Mouse (Mus musculus) stomach, embryonic 15.5 days (tissue): ENCODE data around the gene Fkrp. TPM values are rescaled to one million over a fixed set of nuclear protein-coding genes. Genes with fewer than 3 reads are reported as not detected.

ENCODE experiments used
- ATAC-seq: fragments of 200-750 bp; cut with Nextera tagmentation; 2 replicates; pipeline ENCODE4 v1.8.0; 2017; ENCODE audit warnings: low read depth, moderate number of reproducible peaks, moderate TSS enrichment; ENCODE audit not compliant: insufficient read depth, low FRiP score
- H3K27ac ChIP-seq: fragments of 300-500 bp; sonication (generic); 2 replicates; pipeline ENCODE4 v1.5.1; 2015; ENCODE audit warnings: mild to moderate bottlenecking, inconsistent platforms
- H3K27me3 ChIP-seq: fragments of 300-500 bp; sonication (generic); replicated peaks from 2 replicates; pipeline ENCODE4 v1.6.1; 2015; ENCODE audit warnings: inconsistent platforms
- H3K36me3 ChIP-seq: fragments of 300-500 bp; sonication (generic); 2 replicates; pipeline ENCODE4 v1.6.1; 2015; ENCODE audit warnings: inconsistent platforms
- H3K4me1 ChIP-seq: fragments of 300-500 bp; sonication (generic); 2 replicates; pipeline ENCODE4 v1.6.1; 2015; ENCODE audit warnings: inconsistent platforms
- H3K4me2 ChIP-seq: fragments of 300-500 bp; sonication (generic); 2 replicates; pipeline ENCODE4 v1.6.1; 2015; ENCODE audit warnings: mild to moderate bottlenecking, inconsistent platforms
- H3K4me3 ChIP-seq: fragments of 300-500 bp; sonication (generic); replicated peaks from 2 replicates; pipeline ENCODE4 v1.5.1; 2015; ENCODE audit warnings: inconsistent platforms
- H3K9ac ChIP-seq: fragments of 300-500 bp; sonication (generic); 2 replicates; pipeline ENCODE4 v1.6.1; 2015; ENCODE audit warnings: inconsistent platforms
- H3K9me3 ChIP-seq: fragments of 300-500 bp; sonication (generic); 2 replicates; pipeline ENCODE4 v1.6.1; 2016; ENCODE audit warnings: inconsistent platforms
- WGBS: fragments of 180-500 bp; shearing (Covaris S2); methylation state at CpG from one replicate; pipeline ENCODE4 v1.1.7; 2015; 5-methylcytosine and 5-hydroxymethylcytosine counted together
- polyA plus RNA-seq: library from polyadenylated mRNA; unstranded; fragments of >200 nt; fragmentation: Nextera tagmentation; extraction: Ambion mirVana; gene quantifications from 2 replicates; pipeline ENCODE4 v1.2.1, GENCODE M21; 2015

Gene Fkrp
- polyA plus RNA-seq, 1 experiment from 2014 or later, result 28.4 TPM

DNA sequence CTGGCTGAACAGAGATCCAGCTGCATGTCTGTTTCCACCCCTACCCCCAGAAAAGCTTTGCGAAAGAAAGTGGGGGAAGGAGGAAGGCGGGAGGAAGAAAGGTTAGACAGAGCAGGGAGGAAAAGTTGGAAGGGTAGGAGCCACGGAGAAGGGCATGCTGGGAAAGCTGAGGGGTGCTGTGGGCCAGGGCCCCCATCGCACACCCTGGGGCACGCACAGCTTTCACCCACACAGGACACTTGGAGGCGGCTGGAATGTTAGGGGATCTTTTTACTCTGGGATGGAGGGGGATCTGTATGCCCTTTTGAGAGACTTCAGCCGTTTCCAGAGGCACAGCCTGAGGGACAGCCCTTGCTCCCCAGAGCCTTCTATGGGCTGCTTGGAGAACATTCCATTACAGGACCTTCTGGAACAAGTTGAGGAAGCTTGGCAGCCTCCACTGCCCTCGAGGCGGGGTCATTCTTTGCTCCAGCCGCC lies 55.5 kb downstream of the Fkrp start:
- no peaks in the 10 kb centered on the region for H3K36me3 ChIP-seq
- ATAC-seq, result peak; percentile 60
- peaks cover 9% of the 10 kb centered on the region for H3K4me1 ChIP-seq
- WGBS, result 27% methylated on average over 10 of the region's 10 CpGs
- H3K9me3 ChIP-seq, result no peaks in the 10 kb centered on the region
- H3K27me3 ChIP-seq, result no peaks in the 10 kb centered on the region
- no peak overlapping the region for H3K9ac ChIP-seq
- no peak overlapping the region for H3K4me3 ChIP-seq
- H3K27ac ChIP-seq, result peak overlapping the region; percentile 78
- H3K4me2 ChIP-seq, result no peak overlapping the region

DNA sequence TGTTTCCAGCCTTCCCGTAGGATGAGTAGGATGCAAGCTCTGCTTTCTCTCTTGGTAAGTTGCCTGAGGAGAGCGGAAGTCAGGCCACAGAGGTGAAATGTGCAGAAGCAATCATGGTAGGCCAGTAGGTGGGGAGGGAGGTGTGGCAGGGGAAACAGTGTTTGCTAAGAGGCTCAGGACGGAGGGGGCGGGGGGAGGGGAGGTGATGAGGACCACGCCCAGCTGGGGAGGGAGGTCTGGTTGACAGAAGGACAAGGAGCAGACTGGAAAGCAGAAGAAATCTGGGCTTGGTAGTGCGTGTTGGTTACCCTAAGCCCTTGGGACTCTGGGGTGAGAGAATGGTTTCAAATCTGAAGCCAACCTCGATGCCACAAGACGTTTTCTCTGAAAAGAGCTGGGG lies 56.2 kb downstream of the Fkrp start:
- peak; percentile 25; the same call in 1 of the 2 replicates for ATAC-seq
- H3K27me3 ChIP-seq, result no peaks in the 10 kb centered on the region
- H3K9me3 ChIP-seq, result no peaks in the 10 kb centered on the region
- no peaks in the 10 kb centered on the region for H3K36me3 ChIP-seq
- H3K4me1 ChIP-seq, result peaks cover 9% of the 10 kb centered on the region
- H3K9ac ChIP-seq, result no peak overlapping the region
- WGBS, result 23% methylated on average over 8 of the region's 8 CpGs
- H3K4me3 ChIP-seq, result no peak overlapping the region
- no peak overlapping the region for H3K4me2 ChIP-seq
- H3K27ac ChIP-seq, result peak overlapping the region; percentile 22; the same call in 1 of the 2 replicates

Other genes with a start within 250 kb of the Fkrp start
- gene Arhgap35, start 201.7 kb downstream of the Fkrp start, polyA plus RNA-seq, result 12.0 and 13.0 TPM in 2 replicates
- not detected in 2 replicates for gene Ceacam15, start 141.0 kb downstream of the Fkrp start, polyA plus RNA-seq
- gene Ceacam9, start 94.8 kb downstream of the Fkrp start, polyA plus RNA-seq, result not detected in 2 replicates
- gene Ap2s1, start 78.3 kb downstream of the Fkrp start, polyA plus RNA-seq, result 251 and 272 TPM in 2 replicates
- 64.2 and 66.3 TPM in 2 replicates for gene Slc1a5, start 35.4 kb downstream of the Fkrp start, polyA plus RNA-seq
- gene Strn4, start 843 bp downstream of the Fkrp start, polyA plus RNA-seq, result 87.2 and 89.4 TPM in 2 replicates
- 11.6 and 12.2 TPM in 2 replicates for gene Prkd2, start 26.2 kb upstream of the Fkrp start, polyA plus RNA-seq
- gene Dact3, start 58.6 kb upstream of the Fkrp start, polyA plus RNA-seq, result 3.9 and 4.6 TPM in 2 replicates
- gene Gng8, start 75.1 kb upstream of the Fkrp start, polyA plus RNA-seq, result 8.9 and 9.8 TPM in 2 replicates
- 2.4 and 2.5 TPM in 2 replicates for gene Ptgir, start 89.8 kb upstream of the Fkrp start, polyA plus RNA-seq
- 101 and 113 TPM in 2 replicates for gene Calm3, start 107.4 kb upstream of the Fkrp start, polyA plus RNA-seq
- gene Pnmal2, start 128.0 kb upstream of the Fkrp start, polyA plus RNA-seq, result 10.2 and 12.7 TPM in 2 replicates
- gene Pnmal1, start 142.9 kb upstream of the Fkrp start, polyA plus RNA-seq, result 2.9 and 3.6 TPM in 2 replicates
- 0.31 and 0.34 TPM in 2 replicates for gene Gm42372, start 166.4 kb upstream of the Fkrp start, polyA plus RNA-seq
- 29.4 and 33.3 TPM in 2 replicates for gene Ccdc8, start 176.0 kb upstream of the Fkrp start, polyA plus RNA-seq
- 92.9 and 95.7 TPM in 2 replicates for gene Ppp5c, start 211.2 kb upstream of the Fkrp start, polyA plus RNA-seq
- 47.3 and 54.9 TPM in 2 replicates for gene Hif3a, start 245.7 kb upstream of the Fkrp start, polyA plus RNA-seq